Mouse (Mus musculus) cerebellum, adult 2 months (tissue): ENCODE results near the gene Ddx60.

Experiments
- CTCF ChIP-seq: fragments of 200-500 bp; IDR thresholded peaks from 2 replicates; pipeline ENCODE4 v1.5.1; 2011; ENCODE audit warnings: low read depth, mild to moderate bottlenecking, control low read depth, low read length, moderate library complexity, borderline replicate concordance; ENCODE audit not compliant: insufficient read depth
- POLR2A ChIP-seq: fragments of 200-500 bp; IDR thresholded peaks from 2 replicates; pipeline ENCODE4 v1.6.1; 2011; ENCODE audit warnings: low read length, control low read depth, borderline replicate concordance; ENCODE audit not compliant: insufficient read depth

- no peak for TF ChIP-seq CTCF
- TF ChIP-seq POLR2A = no peak
Measured at GRCm38 (mm10) chr8:61989464-61989863, 61.6 kb downstream of the Ddx60 start.
